Mouse (Mus musculus) stomach, postnatal 0 days (tissue): ENCODE measurements around the gene Tbc1d10a. TPM values are rescaled to one million over a fixed set of nuclear protein-coding genes. Genes with fewer than 3 reads are reported as not detected.

Experiments
- ATAC-seq: fragments of 200-750 bp; cut with Nextera tagmentation; 2 replicates; pipeline ENCODE4 v1.8.0; 2017; ENCODE audit not compliant: low FRiP score, low TSS enrichment
- DNase-seq: peaks from one replicate; pipeline ENCODE4 v3.0.0-alpha.2; 2016; ENCODE audit warnings: low spot score
- H3K27ac ChIP-seq: fragments of 300-500 bp; sonication (generic); replicated peaks from 2 replicates; pipeline ENCODE4 v1.5.1; 2014; ENCODE audit warnings: mild to moderate bottlenecking, control low read depth
- H3K27me3 ChIP-seq: fragments of 300-500 bp; sonication (generic); 2 replicates; pipeline ENCODE4 v1.6.1; 2014; ENCODE audit warnings: low read length; ENCODE audit not compliant: control insufficient read depth, insufficient read depth
- H3K36me3 ChIP-seq: fragments of 300-500 bp; sonication (generic); 2 replicates; pipeline ENCODE4 v1.6.1; 2014; ENCODE audit warnings: low read length, mixed read lengths; ENCODE audit not compliant: control insufficient read depth, insufficient read depth
- H3K4me1 ChIP-seq: fragments of 300-500 bp; sonication (generic); replicated peaks from 2 replicates; pipeline ENCODE4 v1.6.1; 2014; ENCODE audit warnings: antibody characterized with exemption; ENCODE audit not compliant: control insufficient read depth, insufficient read depth
- H3K4me2 ChIP-seq: fragments of 300-500 bp; sonication (generic); replicated peaks from 2 replicates; pipeline ENCODE4 v1.6.1; 2014; ENCODE audit warnings: low read depth, mild to moderate bottlenecking, control low read depth, moderate library complexity
- H3K4me3 ChIP-seq: fragments of 300-500 bp; sonication (generic); 2 replicates; pipeline ENCODE4 v1.5.1; 2014; ENCODE audit warnings: low read depth, low read length, control low read depth
- H3K9ac ChIP-seq: fragments of 300-500 bp; sonication (generic); 2 replicates; pipeline ENCODE4 v1.6.1; 2014; ENCODE audit warnings: mild to moderate bottlenecking, low read length, control low read depth, mixed read lengths
- H3K9me3 ChIP-seq: fragments of 300-500 bp; sonication (generic); 2 replicates; pipeline ENCODE4 v1.6.1; 2016; ENCODE audit warnings: low read length; ENCODE audit not compliant: control insufficient read depth
- CTCF ChIP-seq: IDR thresholded peaks from 2 replicates; pipeline ENCODE4 v1.5.1; 2016; ENCODE audit warnings: antibody characterized with exemption, low read depth, mild to moderate bottlenecking, moderate library complexity
- EP300 ChIP-seq: optimal IDR thresholded peaks from 2 replicates; pipeline ENCODE3; 2016; ENCODE audit warnings: antibody characterized with exemption
- WGBS: fragments of 180-500 bp; shearing (Covaris S2); extraction: QIAGEN DNeasy Blood & Tissue Kit; methylation state at CpG from one replicate; pipeline ENCODE4 v1.1.7; 2014; 5-methylcytosine and 5-hydroxymethylcytosine counted together
- polyA plus RNA-seq: library from polyadenylated mRNA; unstranded; fragments of >200 nt; fragmentation: Nextera tagmentation; extraction: Ambion mirVana; gene quantifications from 2 replicates; pipeline ENCODE4 v1.2.1, GENCODE M21; 2015

The Tbc1d10a gene
- polyA plus RNA-seq, 1 experiment from 2014 or later = 35.1 TPM

- no peak for DNase-seq
- 67% methylated on average over 5 of the region's 5 CpGs for WGBS
- Histone ChIP-seq H3K9me3 (no peaks in the 10 kb centered on the region), H3K4me1 (0 out of 2 replicates have a peak, but pooled peaks cover 4% of the 10 kb centered on the region), H3K4me2 (no peak overlapping the region), H3K27ac (no peak overlapping the region), H3K27me3 (no peaks in the 10 kb centered on the region), H3K4me3 (no peak overlapping the region), H3K9ac (no peak overlapping the region), H3K36me3 (no peaks in the 10 kb centered on the region)
- ATAC-seq = no peak
- no peak for TF ChIP-seq CTCF
- TF ChIP-seq EP300 = no peak
Observed at GRCm38 (mm10) chr11:4155641-4156040, 30.9 kb upstream of the Tbc1d10a start.

DNA sequence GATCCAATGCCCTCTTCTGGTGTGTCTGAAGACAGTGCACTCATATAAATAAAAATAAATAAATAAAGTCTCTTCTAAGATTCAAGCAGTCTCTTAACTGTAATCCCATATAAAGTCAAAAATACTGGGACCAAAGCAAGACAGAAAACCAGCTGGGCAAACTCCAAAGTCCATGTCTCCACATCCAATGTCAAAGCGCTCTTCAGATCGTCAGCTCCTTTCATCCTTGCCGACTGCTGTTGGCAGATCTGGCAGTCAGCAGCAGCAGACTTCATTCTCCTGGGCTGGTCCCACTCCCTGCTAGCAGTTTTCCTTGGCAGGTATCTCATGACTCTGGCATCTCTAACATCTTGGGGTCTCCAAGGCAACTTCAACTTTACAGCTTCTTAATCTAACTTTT lies 27.9 kb upstream of the Tbc1d10a start:
- 85% methylated on average over 3 of the region's 3 CpGs for WGBS
- ATAC-seq (no peak), DNase-seq (no peak)
- H3K4me2 ChIP-seq = no peak overlapping the region
- H3K27ac ChIP-seq = no peak overlapping the region
- H3K9ac ChIP-seq = no peak overlapping the region
- H3K4me1 ChIP-seq = peaks cover 10% of the 10 kb centered on the region; the same call in 1 of the 2 replicates
- no peaks in the 10 kb centered on the region for H3K27me3 ChIP-seq
- H3K9me3 ChIP-seq = no peaks in the 10 kb centered on the region
- H3K4me3 ChIP-seq = no peak overlapping the region
- TF ChIP-seq CTCF = no peak
- TF ChIP-seq EP300 = no peak
- no peaks in the 10 kb centered on the region for H3K36me3 ChIP-seq

DNA sequence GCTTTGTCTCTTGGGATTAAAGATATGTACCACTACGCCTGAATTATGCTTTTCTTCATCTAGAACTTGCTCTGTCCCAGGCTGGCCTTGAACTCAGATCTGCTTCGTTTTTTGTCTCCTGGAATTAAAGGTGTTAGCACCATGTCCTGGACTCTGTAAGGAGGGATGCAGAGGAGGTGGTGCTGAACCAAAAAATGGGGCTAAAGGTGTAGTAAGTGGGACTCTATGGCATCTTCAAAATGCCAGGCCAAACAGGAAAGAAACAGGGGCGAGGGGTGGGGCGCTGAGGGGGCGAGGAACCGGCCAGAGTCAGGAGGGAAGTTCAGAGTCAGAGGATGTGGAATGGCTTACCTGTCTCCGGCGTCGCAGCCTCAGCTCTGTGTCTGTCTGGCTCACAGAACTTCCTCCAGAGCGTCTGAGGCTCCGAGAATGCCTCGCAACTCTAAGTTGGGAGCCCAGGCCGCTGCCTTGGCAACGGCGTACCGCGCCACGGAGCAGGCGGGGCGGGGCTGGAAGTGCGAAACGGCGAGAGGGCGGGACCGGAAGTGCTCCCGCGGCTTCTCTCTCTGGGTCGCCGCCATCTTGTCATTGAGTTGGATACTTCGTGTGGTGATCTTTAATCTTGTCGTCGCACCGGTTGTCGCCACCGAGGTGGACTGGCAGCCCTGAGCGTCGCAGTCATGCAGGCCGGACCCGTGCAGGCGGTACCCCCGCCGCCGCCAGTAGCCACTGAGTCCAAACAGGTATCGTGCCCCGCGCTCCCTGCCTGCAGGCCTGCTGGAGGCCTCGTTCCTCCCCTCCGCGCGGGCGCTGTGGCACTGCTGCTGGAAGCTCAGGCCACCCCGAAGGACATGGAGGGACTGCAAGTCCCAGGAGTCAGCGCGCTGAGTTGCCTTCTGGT lies 26.5 kb upstream of the Tbc1d10a start, which contains the start of the genes Ccdc157 and Sf3a1:
Gene Ccdc157, minus strand, starts transcription at position 486 of the 901 bp plus-strand sequence.
Gene Sf3a1, plus strand, starts transcription at position 543 of the 901 bp plus-strand sequence.
- peak within 1 kb of the TSS; percentile 76 for H3K4me2 ChIP-seq
- peak within 1 kb of the TSS; percentile 68 for H3K4me3 ChIP-seq
- H3K27ac ChIP-seq = peak within 1 kb of the TSS; percentile 92
- peaks cover 10% of the 10 kb centered on the region for H3K36me3 ChIP-seq
- peak; percentile 28; the same call in 1 of the 2 replicates for TF ChIP-seq CTCF
- no peak for TF ChIP-seq EP300
- DNase-seq (peak; percentile 96), ATAC-seq (peak; percentile 96)
- 2% methylated on average over 45 of the region's 54 CpGs for WGBS
- H3K9me3 ChIP-seq = no peaks in the 10 kb centered on the region
- no peaks in the 10 kb centered on the region for H3K27me3 ChIP-seq
- H3K9ac ChIP-seq = peak within 1 kb of the TSS; percentile 75
- peaks cover 10% of the 10 kb centered on the region; the same call in 1 of the 2 replicates for H3K4me1 ChIP-seq

DNA sequence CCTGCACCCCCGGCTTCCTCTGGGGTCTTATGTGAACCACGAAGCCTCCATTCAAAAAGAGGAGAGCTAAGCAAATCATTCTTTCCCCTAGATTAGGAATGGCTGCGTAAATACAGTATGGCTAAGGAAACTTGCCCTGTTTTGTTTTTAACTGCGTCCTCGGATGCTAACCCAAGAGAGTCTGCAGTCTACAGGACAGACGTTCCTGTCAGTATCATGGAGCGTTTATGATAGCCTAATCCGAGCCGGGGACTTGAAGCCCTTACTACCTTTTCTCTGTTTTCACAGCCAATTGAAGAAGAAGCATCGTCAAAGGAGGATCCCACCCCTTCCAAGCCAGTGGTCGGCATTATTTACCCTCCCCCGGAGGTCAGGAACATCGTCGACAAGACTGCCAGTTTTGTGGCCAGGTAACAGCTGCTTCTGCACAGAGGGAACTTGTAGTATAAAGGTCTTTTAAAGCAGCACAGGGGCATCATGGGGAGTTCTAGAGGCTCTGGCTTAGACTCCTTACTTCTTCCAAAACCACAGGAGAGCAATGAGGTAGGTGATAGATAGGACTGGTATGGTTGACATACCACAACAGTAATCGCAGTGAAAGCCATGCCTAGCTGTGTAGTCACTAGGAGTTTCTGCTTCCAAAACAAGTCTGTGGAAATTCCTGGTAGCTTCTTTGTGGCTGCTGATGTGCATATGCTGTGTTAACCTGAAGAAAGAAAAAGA lies 25.7 kb upstream of the Tbc1d10a start:
- H3K4me2 ChIP-seq = peak overlapping the region; percentile 76
- H3K9me3 ChIP-seq = no peaks in the 10 kb centered on the region
- no peak for ATAC-seq
- no peak for DNase-seq
- TF ChIP-seq EP300 = no peak
- TF ChIP-seq CTCF = no peak
- 3% methylated on average over 15 of the region's 15 CpGs for WGBS
- no peaks in the 10 kb centered on the region for H3K27me3 ChIP-seq
- peaks cover 10% of the 10 kb centered on the region; the same call in 1 of the 2 replicates for H3K4me1 ChIP-seq
- peak overlapping the region; percentile 75 for H3K9ac ChIP-seq
- peak overlapping the region; percentile 68 for H3K4me3 ChIP-seq
- H3K27ac ChIP-seq = peak overlapping the region; percentile 92
- peaks cover 14% of the 10 kb centered on the region for H3K36me3 ChIP-seq

DNA sequence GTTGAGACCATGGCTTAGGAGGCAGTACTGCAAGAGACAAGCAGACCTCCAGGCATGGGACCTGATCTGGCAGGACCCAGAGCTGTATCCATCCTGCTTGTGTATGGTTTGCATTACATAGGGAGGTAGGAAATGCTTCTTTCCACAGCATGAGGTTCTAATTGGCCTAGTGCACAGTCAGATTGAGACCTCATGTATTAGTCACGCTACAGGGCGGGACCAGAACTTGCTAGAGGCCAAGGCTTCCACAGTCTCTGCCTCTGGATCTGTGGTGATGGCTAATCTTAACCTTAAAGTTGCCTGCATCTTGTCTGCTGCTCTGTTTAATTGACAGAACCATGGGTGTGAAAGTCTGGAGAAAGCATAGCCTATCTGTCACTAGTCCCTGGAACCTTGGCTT lies 21.9 kb upstream of the Tbc1d10a start:
- 84% methylated on average over 2 of the region's 2 CpGs for WGBS
- DNase-seq = no peak
- Histone ChIP-seq H3K4me3 (no peak overlapping the region), H3K27ac (no peak overlapping the region), H3K4me1 (peaks cover 7% of the 10 kb centered on the region; the same call in 1 of the 2 replicates), H3K9me3 (no peaks in the 10 kb centered on the region), H3K27me3 (no peaks in the 10 kb centered on the region), H3K36me3 (peaks cover 33% of the 10 kb centered on the region), H3K9ac (no peak overlapping the region), H3K4me2 (no peak overlapping the region)
- TF ChIP-seq EP300 = no peak
- no peak for TF ChIP-seq CTCF
- no peak for ATAC-seq
